Mouse (Mus musculus) thymus, adult 2 months (tissue): ENCODE results near the gene Rreb1. TPM values are rescaled to one million over a fixed set of nuclear protein-coding genes. Genes with fewer than 3 reads are reported as not detected.

Source experiments
- DNase-seq: peaks from one replicate; pipeline ENCODE4 v3.0.0; 2021
- H3K27ac ChIP-seq: fragments of 200-500 bp; 2 replicates; pipeline ENCODE4 v1.5.1; 2012; ENCODE audit warnings: low read length, control low read depth; ENCODE audit not compliant: control insufficient read depth, insufficient read depth
- H3K27me3 ChIP-seq: fragments of 200-500 bp; 2 replicates; pipeline ENCODE4 v1.6.1; 2012; ENCODE audit warnings: mild to moderate bottlenecking, low read length, moderate library complexity, mixed read lengths; ENCODE audit not compliant: control insufficient read depth, insufficient read depth
- H3K36me3 ChIP-seq: fragments of 200-500 bp; 2 replicates; pipeline ENCODE4 v1.6.1; 2012; ENCODE audit warnings: mild to moderate bottlenecking, low read length, moderate library complexity; ENCODE audit not compliant: control insufficient read depth, insufficient read depth
- H3K4me1 ChIP-seq: fragments of 200-500 bp; replicated peaks from 2 replicates; pipeline ENCODE4 v1.6.1; 2012; ENCODE audit warnings: low read length; ENCODE audit not compliant: control insufficient read depth, insufficient read depth
- H3K4me3 ChIP-seq: fragments of 200-500 bp; 2 replicates; pipeline ENCODE4 v1.5.1; 2012; ENCODE audit warnings: mild to moderate bottlenecking, low read length, control low read depth, moderate library complexity; ENCODE audit not compliant: control insufficient read depth, insufficient read depth
- CTCF ChIP-seq: fragments of 200-500 bp; IDR thresholded peaks from 2 replicates; pipeline ENCODE4 v1.5.1; 2012; ENCODE audit warnings: mild to moderate bottlenecking, control low read depth, low read length, moderate library complexity, borderline replicate concordance; ENCODE audit not compliant: control insufficient read depth, poor library complexity, insufficient read depth; ENCODE audit errors: extremely low read depth
- POLR2A ChIP-seq: fragments of 200-500 bp; IDR thresholded peaks from 2 replicates; pipeline ENCODE4 v1.6.1; 2012; ENCODE audit warnings: mild to moderate bottlenecking, low read length, control low read depth, moderate library complexity; ENCODE audit not compliant: control insufficient read depth, poor library complexity, insufficient read depth; ENCODE audit errors: extremely low read depth
- WGBS: fragments of 180-500 bp; shearing (Covaris S2); methylation state at CpG from one replicate; pipeline ENCODE4 v1.1.7; 2018; 5-methylcytosine and 5-hydroxymethylcytosine counted together
- polyA plus RNA-seq: library from polyadenylated mRNA; depleted of rRNA; stranded (reverse); fragments of >200 nt; gene quantifications from 2 replicates; pipeline ENCODE4 v1.2.3, GENCODE M21; 2012

Gene Rreb1
- polyA plus RNA-seq, 1 experiment = 37.5 TPM

- TF ChIP-seq CTCF (no peak), POLR2A (no peak)
- H3K4me1 ChIP-seq = peaks cover 23% of the 10 kb centered on the region
- H3K27me3 ChIP-seq = no peaks in the 10 kb centered on the region
- no peak for DNase-seq
- H3K27ac ChIP-seq = no peak overlapping the region
- no peaks in the 10 kb centered on the region for H3K36me3 ChIP-seq
- 95% methylated on average over 7 of the region's 7 CpGs for WGBS
- no peak overlapping the region for H3K4me3 ChIP-seq
Observed at GRCm38 (mm10) chr13:37747504-37747903, 30.7 kb upstream of the Rreb1 start.

GRCm38 (mm10) chr13:37749485-37749884, 28.7 kb upstream of the Rreb1 start:
- no peak overlapping the region for H3K27ac ChIP-seq
- 53% methylated on average over 3 of the region's 3 CpGs for WGBS
- TF ChIP-seq POLR2A = no peak
- TF ChIP-seq CTCF = no peak
- peaks cover 23% of the 10 kb centered on the region for H3K4me1 ChIP-seq
- no peaks in the 10 kb centered on the region for H3K36me3 ChIP-seq
- no peak overlapping the region for H3K4me3 ChIP-seq
- no peak for DNase-seq
- no peaks in the 10 kb centered on the region for H3K27me3 ChIP-seq

- H3K27ac ChIP-seq = peak overlapping the region; percentile 60
- peak; percentile 63 for DNase-seq
Observed at GRCm38 (mm10) chr13:37751154-37751950, 26.8 kb upstream of the Rreb1 start.

GRCm38 (mm10) chr13:37759341-37760012, 18.7 kb upstream of the Rreb1 start:
- Histone ChIP-seq H3K27me3 (no peaks in the 10 kb centered on the region), H3K27ac (no peak overlapping the region), H3K4me3 (no peak overlapping the region), H3K36me3 (no peaks in the 10 kb centered on the region), H3K4me1 (peaks cover 21% of the 10 kb centered on the region)
- no peak for TF ChIP-seq POLR2A
- TF ChIP-seq CTCF = no peak
- no peak for DNase-seq
- 27% methylated on average over 10 of the region's 10 CpGs for WGBS

More at GRCm38 (mm10) chr13:37751154-37751950, 26.8 kb upstream of the Rreb1 start:
- no peak overlapping the region for H3K4me3 ChIP-seq
- no peaks in the 10 kb centered on the region for H3K36me3 ChIP-seq
- no peak for TF ChIP-seq POLR2A
- TF ChIP-seq CTCF = no peak
- H3K27me3 ChIP-seq = no peaks in the 10 kb centered on the region
- H3K4me1 ChIP-seq = peaks cover 23% of the 10 kb centered on the region
- WGBS = 15% methylated on average over 9 of the region's 9 CpGs

GRCm38 (mm10) chr13:37760013-37760342, 18.2 kb upstream of the Rreb1 start:
- no peak for TF ChIP-seq CTCF
- TF ChIP-seq POLR2A = no peak
- H3K27me3 ChIP-seq = no peaks in the 10 kb centered on the region
- H3K36me3 ChIP-seq = no peaks in the 10 kb centered on the region
- DNase-seq = no peak
- H3K4me1 ChIP-seq = peaks cover 21% of the 10 kb centered on the region
- WGBS = 9% methylated on average over 3 of the region's 3 CpGs
- no peak overlapping the region for H3K4me3 ChIP-seq
- H3K27ac ChIP-seq = no peak overlapping the region

GRCm38 (mm10) chr13:37760373-37760772, 17.8 kb upstream of the Rreb1 start:
- H3K27ac ChIP-seq = no peak overlapping the region
- H3K4me3 ChIP-seq = no peak overlapping the region
- no peak for DNase-seq

More at GRCm38 (mm10) chr13:37760373-37760772, 17.8 kb upstream of the Rreb1 start:
- no peaks in the 10 kb centered on the region for H3K36me3 ChIP-seq
- H3K4me1 ChIP-seq = peaks cover 21% of the 10 kb centered on the region
- no peaks in the 10 kb centered on the region for H3K27me3 ChIP-seq
- TF ChIP-seq CTCF = no peak
- TF ChIP-seq POLR2A = no peak
- WGBS = 58% methylated on average over 3 of the region's 3 CpGs
